Mouse (Mus musculus): ENCODE results near the gene Hist1h2bc. TPM values are rescaled to one million over a fixed set of nuclear protein-coding genes. Genes with fewer than 3 reads are reported as not detected.
A peak's percentile ranks its signal among the peaks of the same experiment; 100 is the strongest.

Hist1h2bc gene
- polyA plus RNA-seq, 1 experiment from 2014 or later, result 22.2 TPM

- no peak overlapping the region for H3K4me2 ChIP-seq (ENCODE audit: low read depth)
- H3K27ac ChIP-seq (ENCODE audit: low read depth, low read length), result no peak overlapping the region
- H3K36me3 ChIP-seq (ENCODE audit: control insufficient read depth, insufficient read depth, low read length), result no peaks in the 10 kb centered on the region
- H3K4me1 ChIP-seq (ENCODE audit: control insufficient read depth, insufficient read depth, low read length), result peaks cover 7% of the 10 kb centered on the region
- DNase-seq (ENCODE audit: low spot score) (no peak), ATAC-seq (ENCODE audit: insufficient read depth, low FRiP score, low TSS enrichment) (no peak)
- H3K4me3 ChIP-seq (ENCODE audit: low read depth, low read length), result no peak overlapping the region
- no peaks in the 10 kb centered on the region for H3K27me3 ChIP-seq (ENCODE audit: control insufficient read depth, insufficient read depth, low read length)
- H3K9me3 ChIP-seq (ENCODE audit: control insufficient read depth, low read length), result no peaks in the 10 kb centered on the region
- no peak overlapping the region for H3K9ac ChIP-seq (ENCODE audit: low read length)
- 91% methylated on average over 7 of the region's 7 CpGs for WGBS
These were observed 21.9 kb downstream of the Hist1h2bc start for GRCm38 (mm10) chr13:23705751-23706356.

- no peak overlapping the region for H3K27ac ChIP-seq (ENCODE audit: low read depth, low read length)
- WGBS, result 93% methylated on average over 12 of the region's 12 CpGs
- no peak for DNase-seq (ENCODE audit: low spot score)
- no peak overlapping the region for H3K9ac ChIP-seq (ENCODE audit: low read length)
- no peaks in the 10 kb centered on the region for H3K36me3 ChIP-seq (ENCODE audit: control insufficient read depth, insufficient read depth, low read length)
- H3K4me2 ChIP-seq (ENCODE audit: low read depth), result no peak overlapping the region
- ATAC-seq (ENCODE audit: insufficient read depth, low FRiP score, low TSS enrichment), result no peak
- H3K27me3 ChIP-seq (ENCODE audit: control insufficient read depth, insufficient read depth, low read length), result no peaks in the 10 kb centered on the region
- no peak overlapping the region for H3K4me3 ChIP-seq (ENCODE audit: low read depth, low read length)
- H3K4me1 ChIP-seq (ENCODE audit: control insufficient read depth, insufficient read depth, low read length), result peaks cover 7% of the 10 kb centered on the region
- no peaks in the 10 kb centered on the region for H3K9me3 ChIP-seq (ENCODE audit: control insufficient read depth, low read length)
These were observed 22.8 kb downstream of the Hist1h2bc start for GRCm38 (mm10) chr13:23706771-23707170.

- Histone ChIP-seq H3K9ac (ENCODE audit: low read length) (no peak overlapping the region), H3K4me2 (ENCODE audit: low read depth) (no peak overlapping the region), H3K27me3 (ENCODE audit: control insufficient read depth, insufficient read depth, low read length) (no peaks in the 10 kb centered on the region), H3K4me3 (ENCODE audit: low read depth, low read length) (no peak overlapping the region), H3K27ac (ENCODE audit: low read depth, low read length) (no peak overlapping the region), H3K36me3 (ENCODE audit: control insufficient read depth, insufficient read depth, low read length) (no peaks in the 10 kb centered on the region), H3K9me3 (ENCODE audit: control insufficient read depth, low read length) (no peaks in the 10 kb centered on the region), H3K4me1 (ENCODE audit: control insufficient read depth, insufficient read depth, low read length) (peaks cover 7% of the 10 kb centered on the region)
- WGBS, result 89% methylated on average over 4 of the region's 4 CpGs
- ATAC-seq (ENCODE audit: insufficient read depth, low FRiP score, low TSS enrichment), result no peak
- DNase-seq (ENCODE audit: low spot score), result no peak
These were observed 24.0 kb downstream of the Hist1h2bc start for GRCm38 (mm10) chr13:23708041-23708440.

GRCm38 (mm10) chr13:23708654-23709053 lies 24.7 kb downstream of the Hist1h2bc start:
- no peak overlapping the region for H3K4me3 ChIP-seq (ENCODE audit: low read depth, low read length)
- no peak for DNase-seq (ENCODE audit: low spot score)
- no peak for ATAC-seq (ENCODE audit: insufficient read depth, low FRiP score, low TSS enrichment)
- H3K27ac ChIP-seq (ENCODE audit: low read depth, low read length), result no peak overlapping the region
- 88% methylated on average over 4 of the region's 4 CpGs for WGBS
- no peaks in the 10 kb centered on the region for H3K36me3 ChIP-seq (ENCODE audit: control insufficient read depth, insufficient read depth, low read length)
- H3K4me1 ChIP-seq (ENCODE audit: control insufficient read depth, insufficient read depth, low read length), result peaks cover 7% of the 10 kb centered on the region
- H3K27me3 ChIP-seq (ENCODE audit: control insufficient read depth, insufficient read depth, low read length), result no peaks in the 10 kb centered on the region
- no peak overlapping the region for H3K9ac ChIP-seq (ENCODE audit: low read length)
- no peaks in the 10 kb centered on the region for H3K9me3 ChIP-seq (ENCODE audit: control insufficient read depth, low read length)
- no peak overlapping the region for H3K4me2 ChIP-seq (ENCODE audit: low read depth)

GRCm38 (mm10) chr13:23709714-23710373 lies 25.8 kb downstream of the Hist1h2bc start:
- Histone ChIP-seq H3K4me3 (ENCODE audit: low read depth, low read length) (peak overlapping the region; percentile 27), H3K9ac (ENCODE audit: low read length) (peak overlapping the region; percentile 50), H3K27ac (ENCODE audit: low read depth, low read length) (no peak overlapping the region), H3K4me1 (ENCODE audit: control insufficient read depth, insufficient read depth, low read length) (peaks cover 7% of the 10 kb centered on the region), H3K36me3 (ENCODE audit: control insufficient read depth, insufficient read depth, low read length) (no peaks in the 10 kb centered on the region), H3K9me3 (ENCODE audit: control insufficient read depth, low read length) (no peaks in the 10 kb centered on the region), H3K27me3 (ENCODE audit: control insufficient read depth, insufficient read depth, low read length) (no peaks in the 10 kb centered on the region), H3K4me2 (ENCODE audit: low read depth) (peak overlapping the region; percentile 63)
- DNase-seq (ENCODE audit: low spot score) (no peak), ATAC-seq (ENCODE audit: insufficient read depth, low FRiP score, low TSS enrichment) (no peak)
- WGBS, result 11% methylated on average over 15 of the region's 15 CpGs

GRCm38 (mm10) chr13:23710374-23711089 lies 26.5 kb downstream of the Hist1h2bc start, which contains the start of gene Hfe:
TSS of gene Hfe (minus strand) at chr13:23710854.
- peak within 1 kb of the TSS; percentile 27 for H3K4me3 ChIP-seq (ENCODE audit: low read depth, low read length)
- no peaks in the 10 kb centered on the region for H3K9me3 ChIP-seq (ENCODE audit: control insufficient read depth, low read length)
- peak; percentile 62 for DNase-seq (ENCODE audit: low spot score)
- 4% methylated on average over 17 of the region's 17 CpGs for WGBS
- H3K4me1 ChIP-seq (ENCODE audit: control insufficient read depth, insufficient read depth, low read length), result peaks cover 7% of the 10 kb centered on the region
- H3K27me3 ChIP-seq (ENCODE audit: control insufficient read depth, insufficient read depth, low read length), result no peaks in the 10 kb centered on the region
- no peaks in the 10 kb centered on the region for H3K36me3 ChIP-seq (ENCODE audit: control insufficient read depth, insufficient read depth, low read length)
- peak within 1 kb of the TSS; percentile 50 for H3K9ac ChIP-seq (ENCODE audit: low read length)
- H3K27ac ChIP-seq (ENCODE audit: low read depth, low read length), result 0 out of 2 replicates have a peak within 1 kb of the TSS, but pooled peaks have one; percentile 27
- ATAC-seq (ENCODE audit: insufficient read depth, low FRiP score, low TSS enrichment), result peak; percentile 60; the same call in 1 of the 2 replicates
- H3K4me2 ChIP-seq (ENCODE audit: low read depth), result peak within 1 kb of the TSS; percentile 63

- DNase-seq (ENCODE audit: low spot score), result no peak
- H3K9me3 ChIP-seq (ENCODE audit: control insufficient read depth, low read length), result no peaks in the 10 kb centered on the region
These were observed 32.5 kb downstream of the Hist1h2bc start for GRCm38 (mm10) chr13:23716261-23717042.

GRCm38 (mm10) chr13:23717176-23717575 lies 33.2 kb downstream of the Hist1h2bc start:
- ATAC-seq (ENCODE audit: insufficient read depth, low FRiP score, low TSS enrichment) (no peak), DNase-seq (ENCODE audit: low spot score) (no peak)
- H3K9me3 ChIP-seq (ENCODE audit: control insufficient read depth, low read length), result no peaks in the 10 kb centered on the region
- WGBS, result 53% methylated on average over 11 of the region's 11 CpGs
- H3K4me3 ChIP-seq (ENCODE audit: low read depth, low read length), result no peak overlapping the region
- H3K36me3 ChIP-seq (ENCODE audit: control insufficient read depth, insufficient read depth, low read length), result no peaks in the 10 kb centered on the region
- no peaks in the 10 kb centered on the region for H3K27me3 ChIP-seq (ENCODE audit: control insufficient read depth, insufficient read depth, low read length)
- H3K4me2 ChIP-seq (ENCODE audit: low read depth), result no peak overlapping the region
- no peaks in the 10 kb centered on the region for H3K4me1 ChIP-seq (ENCODE audit: control insufficient read depth, insufficient read depth, low read length)
- H3K9ac ChIP-seq (ENCODE audit: low read length), result no peak overlapping the region
- no peak overlapping the region for H3K27ac ChIP-seq (ENCODE audit: low read depth, low read length)

More at GRCm38 (mm10) chr13:23716261-23717042, 32.5 kb downstream of the Hist1h2bc start:
- no peak overlapping the region for H3K4me2 ChIP-seq (ENCODE audit: low read depth)
- no peaks in the 10 kb centered on the region for H3K4me1 ChIP-seq (ENCODE audit: control insufficient read depth, insufficient read depth, low read length)
- H3K27me3 ChIP-seq (ENCODE audit: control insufficient read depth, insufficient read depth, low read length), result no peaks in the 10 kb centered on the region
- 89% methylated on average over 5 of the region's 5 CpGs for WGBS
- no peak for ATAC-seq (ENCODE audit: insufficient read depth, low FRiP score, low TSS enrichment)
- no peaks in the 10 kb centered on the region for H3K36me3 ChIP-seq (ENCODE audit: control insufficient read depth, insufficient read depth, low read length)
- no peak overlapping the region for H3K4me3 ChIP-seq (ENCODE audit: low read depth, low read length)
- H3K9ac ChIP-seq (ENCODE audit: low read length), result no peak overlapping the region
- H3K27ac ChIP-seq (ENCODE audit: low read depth, low read length), result no peak overlapping the region

Data from neural tube, embryonic 11.5 days (tissue).